In genomic region chr2:163642685-163643575, GRCm38 (mm10) we compare ENCODE assay signal across 8 mouse cellular contexts. TPM values are rescaled to one million over a fixed set of nuclear protein-coding genes. Genes with fewer than 3 reads are reported as not detected.
A peak's percentile ranks its signal among the peaks of the same experiment; 100 is the strongest.
DNase-seq lines count a peak whose midpoint lies in the region; ATAC-seq and TF ChIP-seq lines count a peak whose summit lies in the region.

No protein-coding gene starts in this region.

- ATAC-seq in common myeloid progenitor, adult 5-6 weeks (replicated peaks; ENCODE audit: low read depth, poor library complexity, severe bottlenecking) = peak; percentile 58

- H3K27ac ChIP-seq in spleen, adult 2 months (ENCODE audit: insufficient read depth, low read length) = peak overlapping the region; percentile 100

- peak; percentile 61 for DNase-seq in urinary bladder, postnatal 14 days (ENCODE audit: low spot score)
- DNase-seq in urinary bladder, adult 2 months (ENCODE audit: low spot score) = no peak
- peak; percentile 70 to 85 for DNase-seq in heart, adult 9 months (ENCODE audit: low spot score in 2 of 2)
- DNase-seq in kidney, adult 9 months = peak; percentile 85
- peak; percentile 69 for DNase-seq in lung, postnatal 10 days
- DNase-seq in spleen, adult 2 months (ENCODE audit: low read depth in 1 of 2, low spot score in 2 of 2) = peak; percentile 78 to 92
- DNase-seq in layer of hippocampus, adult 18-20 months (ENCODE audit: low spot score in 2 of 2) = no peak

- H3K27me3 ChIP-seq in spleen, adult 2 months (ENCODE audit: control insufficient read depth, insufficient read depth, low read length) = no peaks in the 10 kb centered on the region

- TF ChIP-seq POLR2A in spleen, adult 2 months (IDR thresholded peaks at IDR 0.05; ENCODE audit: low read depth, low read length) = peak; percentile 84

- 4% methylated on average over 30 of the region's 30 CpGs for WGBS in spleen, adult 2 months

- H3K4me1 ChIP-seq in spleen, adult 2 months (ENCODE audit: control insufficient read depth, insufficient read depth, insufficient read length) = peaks cover 18% of the 10 kb centered on the region

- TF ChIP-seq CTCF in spleen, adult 2 months (IDR thresholded peaks at IDR 0.05; ENCODE audit: extremely low read depth, insufficient read depth, insufficient read length, insufficient replicate concordance) = no peak

- H3K4me3 ChIP-seq in spleen, adult 2 months (ENCODE audit: extremely low read depth, insufficient read depth, insufficient read length) = peak overlapping the region; percentile 94

- peaks cover 27% of the 10 kb centered on the region for H3K36me3 ChIP-seq in spleen, adult 2 months (ENCODE audit: control insufficient read depth, insufficient read depth, low read length)

RNA-seq across cellular contexts. Expression of gene Serinc3, which starts 2.0 kb away (rescaled TPM):
- 321 and 344 TPM in 2 replicates for polyA plus RNA-seq in urinary bladder, adult 2 months (2012; rRNA removed)
- 646 and 682 TPM in 2 replicates for total RNA-seq in common myeloid progenitor, adult 5-6 weeks (2017)
- polyA plus RNA-seq in spleen, adult 2 months (2012; rRNA removed) = 400 and 443 TPM in 2 replicates
- total RNA-seq in layer of hippocampus, adult 18-20 months (2021) = 100 to 1,000 TPM; 186 to 193 TPM

RNA-seq across cellular contexts. Expression of gene Pkig, which starts 15.3 kb away (rescaled TPM):
- 83.9 and 114 TPM in 2 replicates for polyA plus RNA-seq in urinary bladder, adult 2 months (2012; rRNA removed)
- total RNA-seq in common myeloid progenitor, adult 5-6 weeks (2017) = 44.8 and 45.5 TPM in 2 replicates
- 138 and 179 TPM in 2 replicates for polyA plus RNA-seq in spleen, adult 2 months (2012; rRNA removed)
- 100 to 1,000 TPM in 1 of 2 experiments, 10 to 100 TPM in 1; 98.0 to 101 TPM for total RNA-seq in layer of hippocampus, adult 18-20 months (2021)

RNA-seq across cellular contexts. Expression of gene Ttpal, which starts 40.8 kb away (rescaled TPM):
- 22.0 and 22.9 TPM in 2 replicates for polyA plus RNA-seq in urinary bladder, adult 2 months (2012; rRNA removed)
- total RNA-seq in common myeloid progenitor, adult 5-6 weeks (2017) = 7.7 and 10.6 TPM in 2 replicates
- polyA plus RNA-seq in spleen, adult 2 months (2012; rRNA removed) = 57.9 and 67.7 TPM in 2 replicates
- total RNA-seq in layer of hippocampus, adult 18-20 months (2021) = 10 to 100 TPM; 51.4 to 53.1 TPM

Comparison
In these comparisons a context has a peak if more than half of its experiments do, and no peak if none do; other contexts are left out.
1. DNase-seq: peak in urinary bladder, postnatal 14 days (single experiment), heart, adult 9 months (2 of 2), kidney, adult 9 months (single experiment), lung, postnatal 10 days (single experiment) and spleen, adult 2 months (2 of 2); none in urinary bladder, adult 2 months (single experiment) and layer of hippocampus, adult 18-20 months (0 of 2).